Mouse (Mus musculus) lung, postnatal 0 days (tissue): ENCODE measurements around the gene Pgghg.

ENCODE experiments used
- CTCF ChIP-seq: IDR thresholded peaks from 2 replicates; pipeline ENCODE4 v1.5.1; 2016; ENCODE audit warnings: antibody characterized with exemption, mild to moderate bottlenecking
- EP300 ChIP-seq: IDR thresholded peaks from 2 replicates; pipeline ENCODE4 v1.6.1; 2016; ENCODE audit warnings: antibody characterized with exemption, mild to moderate bottlenecking, control low read depth

GRCm38 (mm10) chr7:140914031-140914690 is 27.0 kb upstream of the Pgghg start:
- TF ChIP-seq CTCF (no peak), EP300 (no peak)
